Mouse (Mus musculus): Measurements from ENCODE around the gene Cyp2s1. TPM values are rescaled to one million over a fixed set of nuclear protein-coding genes. Genes with fewer than 3 reads are reported as not detected.

The Cyp2s1 gene
- total and polyA plus RNA-seq, 3 experiments: 5.7 to 10.1 (median 5.9) TPM

GRCm38 (mm10) chr7:25784808-25785207, 31.9 kb downstream of the Cyp2s1 start:
- Histone ChIP-seq H3K27ac (no peak overlapping the region), H3K79me2 (replicated peaks; ENCODE audit: control insufficient read depth, insufficient read depth, low read length) (no peaks in the 10 kb centered on the region), H3K9ac (ENCODE audit: low read depth, low read length) (no peak overlapping the region), H3K4me3 (no peak overlapping the region), H3K36me3 (ENCODE audit: control insufficient read depth, insufficient read depth, low read length) (no peaks in the 10 kb centered on the region; the same call in 1 of the 2 replicates), H3K4me1 (ENCODE audit: control insufficient read depth, insufficient read depth, low read length) (peaks cover 16% of the 10 kb centered on the region), H3K27me3 (ENCODE audit: control insufficient read depth, insufficient read depth, low read length) (no peaks in the 10 kb centered on the region)
- no peak for TF ChIP-seq EP300 (IDR thresholded peaks at IDR 0.05; ENCODE audit: insufficient read depth, low read depth, low read length)
- no peak for TF ChIP-seq CTCF (IDR thresholded peaks at IDR 0.05)
- TF ChIP-seq POLR2A (IDR thresholded peaks at IDR 0.05; ENCODE audit: insufficient read depth, low read depth, low read length): no peak
- DNase-seq: no peak
- intact Hi-C loops (cut with DNase I): no loop called here
- 32% methylated on average over 1 of the region's 1 CpGs for WGBS

- Histone ChIP-seq H3K4me3 (no peak overlapping the region), H3K27me3 (ENCODE audit: control insufficient read depth, insufficient read depth, low read length) (no peaks in the 10 kb centered on the region), H3K9ac (ENCODE audit: low read depth, low read length) (no peak overlapping the region), H3K4me1 (ENCODE audit: control insufficient read depth, insufficient read depth, low read length) (peaks cover 14% of the 10 kb centered on the region), H3K27ac (peak overlapping the region; percentile 9; the same call in 1 of the 2 replicates), H3K79me2 (replicated peaks; ENCODE audit: control insufficient read depth, insufficient read depth, low read length) (no peaks in the 10 kb centered on the region), H3K36me3 (ENCODE audit: control insufficient read depth, insufficient read depth, low read length) (no peaks in the 10 kb centered on the region; the same call in 1 of the 2 replicates)
- intact Hi-C loops (cut with DNase I): loop anchor here (2.0 kb wide), 1 partner anchor 17 kb away; no protein-coding TSS in a partner anchor
- no peak for TF ChIP-seq POLR2A (IDR thresholded peaks at IDR 0.05; ENCODE audit: insufficient read depth, low read depth, low read length)
- no peak for TF ChIP-seq CTCF (IDR thresholded peaks at IDR 0.05)
- TF ChIP-seq EP300 (IDR thresholded peaks at IDR 0.05; ENCODE audit: insufficient read depth, low read depth, low read length): no peak
- DNase-seq: no peak
- 66% methylated on average over 8 of the region's 8 CpGs for WGBS
Observed at GRCm38 (mm10) chr7:25783746-25784145, 33.0 kb downstream of the Cyp2s1 start.

DNA sequence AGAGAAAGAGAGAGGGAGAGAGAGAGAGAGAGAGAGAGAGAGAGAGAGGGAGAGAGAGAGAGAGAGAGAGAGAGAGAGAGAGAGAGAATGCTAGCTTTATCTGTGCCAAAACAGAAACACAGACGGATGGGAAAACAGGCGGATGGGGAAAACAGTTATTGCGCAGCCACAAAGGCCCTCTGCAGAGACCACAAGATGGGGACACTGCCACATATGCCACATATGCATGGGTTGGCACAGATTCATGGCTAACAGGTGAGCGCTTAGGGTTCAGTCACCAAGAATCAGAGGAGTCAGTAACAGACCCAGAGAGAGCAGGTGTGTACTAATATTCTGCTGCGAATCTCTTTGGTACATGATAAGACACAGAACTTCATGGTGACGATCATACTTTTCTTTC, 34.0 kb downstream of the Cyp2s1 start:
- Histone ChIP-seq H3K79me2 (replicated peaks; ENCODE audit: control insufficient read depth, insufficient read depth, low read length) (no peaks in the 10 kb centered on the region), H3K36me3 (ENCODE audit: control insufficient read depth, insufficient read depth, low read length) (no peaks in the 10 kb centered on the region; the same call in 1 of the 2 replicates), H3K9ac (ENCODE audit: low read depth, low read length) (no peak overlapping the region), H3K4me3 (no peak overlapping the region), H3K4me1 (ENCODE audit: control insufficient read depth, insufficient read depth, low read length) (peaks cover 14% of the 10 kb centered on the region), H3K27ac (peak overlapping the region; percentile 58), H3K27me3 (ENCODE audit: control insufficient read depth, insufficient read depth, low read length) (no peaks in the 10 kb centered on the region)
- DNase-seq: no peak
- no peak for TF ChIP-seq EP300 (IDR thresholded peaks at IDR 0.05; ENCODE audit: insufficient read depth, low read depth, low read length)
- no peak for TF ChIP-seq POLR2A (IDR thresholded peaks at IDR 0.05; ENCODE audit: insufficient read depth, low read depth, low read length)
- TF ChIP-seq CTCF (IDR thresholded peaks at IDR 0.05): no peak
- WGBS: 65% methylated on average over 6 of the region's 6 CpGs
- intact Hi-C loops (cut with DNase I): loop anchor here (2.0 kb wide), 1 partner anchor 18 kb away; no protein-coding TSS in a partner anchor

- H3K9ac ChIP-seq (ENCODE audit: low read depth, low read length): peak overlapping the region; percentile 69
- peak overlapping the region; percentile 83 for H3K27ac ChIP-seq
- TF ChIP-seq POLR2A (IDR thresholded peaks at IDR 0.05; ENCODE audit: insufficient read depth, low read depth, low read length) (peak; percentile 13; the same call in 1 of the 2 replicates), CTCF (IDR thresholded peaks at IDR 0.05) (no peak), EP300 (IDR thresholded peaks at IDR 0.05; ENCODE audit: insufficient read depth, low read depth, low read length) (no peak)
- H3K27me3 ChIP-seq (ENCODE audit: control insufficient read depth, insufficient read depth, low read length): no peaks in the 10 kb centered on the region
- intact Hi-C loops (cut with DNase I): loop anchor here (2.0 kb wide), 1 partner anchor 19 kb away; no protein-coding TSS in a partner anchor
- WGBS: 33% methylated on average over 11 of the region's 11 CpGs
- H3K4me3 ChIP-seq: peak overlapping the region; percentile 45
- peaks cover 14% of the 10 kb centered on the region for H3K4me1 ChIP-seq (ENCODE audit: control insufficient read depth, insufficient read depth, low read length)
- no peaks in the 10 kb centered on the region; the same call in 1 of the 2 replicates for H3K36me3 ChIP-seq (ENCODE audit: control insufficient read depth, insufficient read depth, low read length)
- DNase-seq: no peak
- H3K79me2 ChIP-seq (replicated peaks; ENCODE audit: control insufficient read depth, insufficient read depth, low read length): no peaks in the 10 kb centered on the region
Observed at GRCm38 (mm10) chr7:25781937-25782610, 34.6 kb downstream of the Cyp2s1 start.

DNA sequence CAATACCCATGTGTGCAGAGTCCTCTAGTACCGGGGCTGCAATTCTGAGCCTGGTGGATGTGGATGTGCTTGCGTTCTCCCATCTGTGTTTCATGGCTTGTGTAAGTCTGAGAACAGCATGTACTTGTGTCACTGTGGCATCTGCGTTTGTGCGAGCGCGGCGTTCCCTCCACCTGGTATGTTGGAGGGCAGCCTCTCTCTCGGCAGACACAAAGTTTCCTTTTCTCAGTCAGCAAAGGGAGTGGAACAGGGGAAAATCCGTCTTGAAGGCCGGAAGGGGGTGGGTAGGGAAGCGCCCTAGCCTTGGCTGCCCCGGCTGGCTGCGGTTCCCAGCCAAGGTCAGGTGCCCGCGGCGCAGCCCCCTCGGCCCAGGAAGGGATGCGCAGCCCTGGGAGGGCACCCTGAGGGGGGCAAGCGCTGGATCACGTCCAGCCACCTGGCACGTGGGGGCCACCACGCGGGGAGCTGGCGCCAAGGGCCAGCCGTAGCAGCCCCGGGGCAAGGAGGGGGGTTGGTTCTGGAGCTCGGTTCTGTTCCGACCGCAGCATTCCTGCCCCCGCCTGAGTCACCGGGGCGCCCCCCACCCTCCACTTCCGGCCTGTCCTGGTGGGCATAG, 35.3 kb downstream of the Cyp2s1 start:
- Histone ChIP-seq H3K27me3 (ENCODE audit: control insufficient read depth, insufficient read depth, low read length) (no peaks in the 10 kb centered on the region), H3K36me3 (ENCODE audit: control insufficient read depth, insufficient read depth, low read length) (no peaks in the 10 kb centered on the region; the same call in 1 of the 2 replicates), H3K79me2 (replicated peaks; ENCODE audit: control insufficient read depth, insufficient read depth, low read length) (no peaks in the 10 kb centered on the region), H3K4me3 (peak overlapping the region; percentile 45), H3K4me1 (ENCODE audit: control insufficient read depth, insufficient read depth, low read length) (peaks cover 15% of the 10 kb centered on the region), H3K9ac (ENCODE audit: low read depth, low read length) (peak overlapping the region; percentile 69), H3K27ac (peak overlapping the region; percentile 83)
- WGBS: 3% methylated on average over 31 of the region's 33 CpGs
- DNase-seq: peak; percentile 67 to 71
- TF ChIP-seq POLR2A (IDR thresholded peaks at IDR 0.05; ENCODE audit: insufficient read depth, low read depth, low read length) (peak; percentile 39; the same call in 1 of the 2 replicates), EP300 (IDR thresholded peaks at IDR 0.05; ENCODE audit: insufficient read depth, low read depth, low read length) (peak; percentile 70; the same call in 1 of the 2 replicates), CTCF (IDR thresholded peaks at IDR 0.05) (no peak)
- intact Hi-C loops (cut with DNase I): no loop called here

Measured in heart, adult 2 months (tissue).